ENCODE assay signal across 7 mouse cellular contexts in genomic region chr3:32737172-32737655, GRCm38 (mm10). TPM values are rescaled to one million over a fixed set of nuclear protein-coding genes. Genes with fewer than 3 reads are reported as not detected.
DNase-seq lines count a peak whose midpoint lies in the region; ATAC-seq and TF ChIP-seq lines count a peak whose summit lies in the region.

TSS of gene Mrpl47 (minus strand) at chr3:32737605.

- no peak for TF ChIP-seq CTCF in testis, adult 2 months (IDR thresholded peaks at IDR 0.05; ENCODE audit: control insufficient read depth, insufficient read depth, insufficient replicate concordance, low read depth, low read length)
- TF ChIP-seq CTCF in cortical plate, adult 2 months (IDR thresholded peaks at IDR 0.05; ENCODE audit: extremely low read depth, insufficient read depth, low read length): no peak

- ATAC-seq in heart, embryonic 12.5 days (ENCODE audit: insufficient number of reproducible peaks, low FRiP score): peak; percentile 48
- ATAC-seq in monocyte, adult 5-6 weeks (replicated peaks; ENCODE audit: insufficient number of reproducible peaks, low FRiP score, low TSS enrichment, poor library complexity, severe bottlenecking): 0 out of 2 replicates have a peak, but pooled peaks have one; percentile 7

- no peaks in the 10 kb centered on the region; the same call in 1 of the 2 replicates for H3K4me1 ChIP-seq in testis, adult 2 months (ENCODE audit: control insufficient read depth, insufficient read depth, low read length)
- peaks cover 1% of the 10 kb centered on the region; the same call in 1 of the 2 replicates for H3K4me1 ChIP-seq in cortical plate, adult 2 months (ENCODE audit: control insufficient read depth, insufficient read depth, low read length)
- peaks cover 20% of the 10 kb centered on the region for H3K4me1 ChIP-seq in heart, embryonic 12.5 days (replicated peaks)

- H3K27ac ChIP-seq in testis, adult 2 months (ENCODE audit: control insufficient read depth, insufficient read depth, low read depth, low read length): peak within 1 kb of the TSS; percentile 77
- H3K27ac ChIP-seq in cortical plate, adult 2 months (ENCODE audit: insufficient read depth, low read length): peak within 1 kb of the TSS; percentile 73
- H3K27ac ChIP-seq in heart, embryonic 12.5 days (ENCODE audit: poor library complexity, severe bottlenecking): peak within 1 kb of the TSS; percentile 93

- intact Hi-C loops in left cerebral cortex, postnatal 10 days (cut with DNase I): loop anchor here (5.0 to 10.0 kb wide), 2 partner anchors 80 to 1068 kb away; partner anchors contain the start of gene Usp13

- H3K9me3 ChIP-seq in heart, embryonic 12.5 days (replicated peaks): no peaks in the 10 kb centered on the region

- H3K36me3 ChIP-seq in testis, adult 2 months (ENCODE audit: control insufficient read depth, insufficient read depth, low read length): no peaks in the 10 kb centered on the region
- peaks cover 30% of the 10 kb centered on the region for H3K36me3 ChIP-seq in heart, embryonic 12.5 days

- peak within 1 kb of the TSS; percentile 71 for H3K4me2 ChIP-seq in heart, embryonic 12.5 days

- H3K9ac ChIP-seq in heart, embryonic 12.5 days: peak within 1 kb of the TSS; percentile 91

- H3K4me3 ChIP-seq in testis, adult 2 months (ENCODE audit: control insufficient read depth, low read depth, low read length): peak within 1 kb of the TSS; percentile 96
- peak within 1 kb of the TSS; percentile 86 for H3K4me3 ChIP-seq in cortical plate, adult 2 months (ENCODE audit: insufficient read depth, low read length)
- H3K4me3 ChIP-seq in heart, embryonic 12.5 days: peak within 1 kb of the TSS; percentile 93

- no peak for DNase-seq in testis, postnatal 10 days (ENCODE audit: low spot score)
- DNase-seq in left cerebral cortex, postnatal 10 days (ENCODE audit: extremely low spot score in 1 of 2, low spot score in 2 of 2): no peak
- no peak for DNase-seq in spleen, postnatal 10 days (ENCODE audit: low spot score in 2 of 2)

- TF ChIP-seq POLR2A in testis, adult 2 months (IDR thresholded peaks at IDR 0.05; ENCODE audit: control insufficient read depth, low read depth, low read length): no peak; the same call in 1 of the 2 replicates
- TF ChIP-seq POLR2A in cortical plate, adult 2 months (IDR thresholded peaks at IDR 0.05; ENCODE audit: extremely low read depth, insufficient read depth, low read length): no peak

- H3K27me3 ChIP-seq in testis, adult 2 months (ENCODE audit: control insufficient read depth, insufficient read depth, low read length): no peaks in the 10 kb centered on the region
- H3K27me3 ChIP-seq in heart, embryonic 12.5 days (replicated peaks): no peaks in the 10 kb centered on the region

- under 1% methylated on average over 31 of the region's 31 CpGs for WGBS in heart, embryonic 12.5 days

RNA-seq across cellular contexts. Expression of gene Mrpl47, which starts in this region (rescaled TPM):
- 15.0 and 18.8 TPM in 2 replicates for polyA plus RNA-seq in testis, adult 2 months (2012; rRNA removed)
- 12.7 and 12.8 TPM in 2 replicates for polyA plus RNA-seq in cortical plate, adult 2 months (2012; rRNA removed)
- 31.8 TPM in 2 replicates for polyA plus RNA-seq in heart, embryonic 12.5 days (2016; fragmentation: Nextera tagmentation; extraction: Ambion mirVana)
- total RNA-seq in left cerebral cortex, postnatal 10 days (2021): 10 to 100 TPM; 18.9 to 24.0 TPM
- total RNA-seq in monocyte, adult 5-6 weeks (2017): 7.0 to 12.6 TPM (median 10.5 TPM) in 3 replicates
